Mouse (Mus musculus): ENCODE measurements around the gene Cmss1.
"Not testable (repeated sequence)": the region's sequence is repeated elsewhere in the genome, so short reads cannot be mapped to it uniquely, and the experiment has no call there.

Gene Cmss1

GRCm38 (mm10) chr16:57421680-57422417 lies 184.8 kb downstream of the Cmss1 start:
- no peak for DNase-seq

GRCm38 (mm10) chr16:57420773-57421556 lies 185.7 kb downstream of the Cmss1 start:
- DNase-seq, result no peak

GRCm38 (mm10) chr16:57419881-57420280 lies 186.8 kb downstream of the Cmss1 start:
- no peak for DNase-seq

- DNase-seq, result no peak
These were observed 187.3 kb downstream of the Cmss1 start for GRCm38 (mm10) chr16:57419332-57419731.

GRCm38 (mm10) chr16:57417955-57418354 lies 188.7 kb downstream of the Cmss1 start:
- DNase-seq, result no peak

GRCm38 (mm10) chr16:57417017-57417416 lies 189.6 kb downstream of the Cmss1 start:
- DNase-seq, result no peak

GRCm38 (mm10) chr16:57416049-57416448 lies 190.6 kb downstream of the Cmss1 start:
- no peak for DNase-seq

- no peak for DNase-seq
These were observed 193.9 kb downstream of the Cmss1 start for GRCm38 (mm10) chr16:57412766-57413165.

GRCm38 (mm10) chr16:57403825-57404224 lies 202.8 kb downstream of the Cmss1 start:
- DNase-seq, result no peak

GRCm38 (mm10) chr16:57402910-57403309 lies 203.8 kb downstream of the Cmss1 start:
- DNase-seq, result peak; percentile 25

GRCm38 (mm10) chr16:57401702-57402101 lies 205.0 kb downstream of the Cmss1 start:
- no peak for DNase-seq

GRCm38 (mm10) chr16:57399566-57399965 lies 207.1 kb downstream of the Cmss1 start:
- DNase-seq, result peak; percentile 41

- peak; percentile 78 for DNase-seq
These were observed 208.1 kb downstream of the Cmss1 start for GRCm38 (mm10) chr16:57398387-57399214.

GRCm38 (mm10) chr16:57397845-57398244 lies 208.8 kb downstream of the Cmss1 start:
- DNase-seq, result no peak

- DNase-seq, result no peak
These were observed 210.4 kb downstream of the Cmss1 start for GRCm38 (mm10) chr16:57396249-57396648.

GRCm38 (mm10) chr16:57393161-57393560 lies 213.5 kb downstream of the Cmss1 start:
- no peak for DNase-seq

- DNase-seq, result no peak
These were observed 214.2 kb downstream of the Cmss1 start for GRCm38 (mm10) chr16:57392461-57392860.

GRCm38 (mm10) chr16:57391171-57391570 lies 215.5 kb downstream of the Cmss1 start:
- DNase-seq, result not testable (repeated sequence)

- DNase-seq, result no peak
These were observed 217.0 kb downstream of the Cmss1 start for GRCm38 (mm10) chr16:57389566-57390251.

- no peak for DNase-seq
These were observed 222.4 kb downstream of the Cmss1 start for GRCm38 (mm10) chr16:57384274-57384673.

GRCm38 (mm10) chr16:57383266-57383971 lies 223.2 kb downstream of the Cmss1 start:
- no peak for DNase-seq

Data from thymus, postnatal 14 days (tissue).